In genomic region chr16:8565539-8565938, GRCm38 (mm10) we compare ENCODE assay signal across 11 mouse cellular contexts. TPM values are rescaled to one million over a fixed set of nuclear protein-coding genes. Genes with fewer than 3 reads are reported as not detected.
DNase-seq lines count a peak whose midpoint lies in the region; ATAC-seq lines count a peak whose summit lies in the region.
"Had no signal": no experiment of that assay in that cellular context is flagged by ENCODE, and none has a peak within 500 bp of the region (broad histone marks: within the 10 kb centered on the region; RNA-seq: fewer than 3 reads in every experiment).

No protein-coding gene starts in this region.

- peak; percentile 44 for DNase-seq in heart, adult 11 months
- no peak for DNase-seq in hindbrain, embryonic 14.5 days (ENCODE audit: low spot score)
- no peak for DNase-seq in spleen, adult 12 weeks (ENCODE audit: low spot score)
- DNase-seq in embryo, embryonic 10 days (ENCODE audit: low spot score): no peak
- DNase-seq in layer of hippocampus, adult 9-11 months: no peak
- DNase-seq: right cerebral cortex, postnatal 25 days; thymus, postnatal 4 days had no signal

- H3K9ac ChIP-seq in heart, embryonic 12.5 days: no peak overlapping the region
- H3K9ac ChIP-seq in forebrain, embryonic 12.5 days: no peak overlapping the region
- no peak overlapping the region for H3K9ac ChIP-seq in hindbrain, embryonic 14.5 days
- no peak overlapping the region for H3K9ac ChIP-seq in midbrain, embryonic 15.5 days
- H3K9ac ChIP-seq: lung, embryonic 15.5 days had no signal

- peaks cover 30% of the 10 kb centered on the region for H3K4me1 ChIP-seq in heart, embryonic 12.5 days (replicated peaks)
- H3K4me1 ChIP-seq in forebrain, embryonic 12.5 days: peaks cover 22% of the 10 kb centered on the region
- peaks cover 6% of the 10 kb centered on the region for H3K4me1 ChIP-seq in hindbrain, embryonic 14.5 days (replicated peaks; ENCODE audit: control insufficient read depth, insufficient read depth, low read length)
- peaks cover 20% of the 10 kb centered on the region for H3K4me1 ChIP-seq in midbrain, embryonic 15.5 days
- H3K4me1 ChIP-seq: lung, embryonic 15.5 days had no signal

- H3K4me3 ChIP-seq in heart, embryonic 12.5 days: no peak overlapping the region
- H3K4me3 ChIP-seq in forebrain, embryonic 12.5 days (replicated peaks): no peak overlapping the region
- H3K4me3 ChIP-seq in hindbrain, embryonic 14.5 days (replicated peaks; ENCODE audit: low read length): no peak overlapping the region
- H3K4me3 ChIP-seq in midbrain, embryonic 15.5 days: no peak overlapping the region
- H3K4me3 ChIP-seq: lung, embryonic 15.5 days had no signal

- H3K36me3 ChIP-seq in heart, embryonic 12.5 days: no peaks in the 10 kb centered on the region
- H3K36me3 ChIP-seq in forebrain, embryonic 12.5 days (replicated peaks): no peaks in the 10 kb centered on the region
- no peaks in the 10 kb centered on the region for H3K36me3 ChIP-seq in hindbrain, embryonic 14.5 days (replicated peaks; ENCODE audit: control insufficient read depth, insufficient read depth)
- H3K36me3 ChIP-seq in midbrain, embryonic 15.5 days (replicated peaks): no peaks in the 10 kb centered on the region
- H3K36me3 ChIP-seq: lung, embryonic 15.5 days had no signal

- no peaks in the 10 kb centered on the region for H3K27me3 ChIP-seq in heart, embryonic 12.5 days (replicated peaks)
- H3K27me3 ChIP-seq in forebrain, embryonic 12.5 days: no peaks in the 10 kb centered on the region
- no peaks in the 10 kb centered on the region for H3K27me3 ChIP-seq in hindbrain, embryonic 14.5 days (ENCODE audit: control insufficient read depth, insufficient read depth, low read length)
- H3K27me3 ChIP-seq in midbrain, embryonic 15.5 days (replicated peaks): no peaks in the 10 kb centered on the region
- H3K27me3 ChIP-seq: lung, embryonic 15.5 days had no signal

- no peak overlapping the region for H3K4me2 ChIP-seq in heart, embryonic 12.5 days
- H3K4me2 ChIP-seq in forebrain, embryonic 12.5 days: no peak overlapping the region
- H3K4me2 ChIP-seq in hindbrain, embryonic 14.5 days (replicated peaks): no peak overlapping the region
- H3K4me2 ChIP-seq in midbrain, embryonic 15.5 days: no peak overlapping the region
- H3K4me2 ChIP-seq: lung, embryonic 15.5 days had no signal

- WGBS in heart, embryonic 12.5 days: 83% methylated on average over 2 of the region's 2 CpGs
- 88% methylated on average over 2 of the region's 2 CpGs for WGBS in forebrain, embryonic 12.5 days
- WGBS in hindbrain, embryonic 14.5 days: 85% methylated on average over 2 of the region's 2 CpGs
- WGBS in midbrain, embryonic 15.5 days: 81% methylated on average over 2 of the region's 2 CpGs

- no peaks in the 10 kb centered on the region for H3K9me3 ChIP-seq in heart, embryonic 12.5 days (replicated peaks)
- no peaks in the 10 kb centered on the region for H3K9me3 ChIP-seq in forebrain, embryonic 12.5 days
- H3K9me3 ChIP-seq in hindbrain, embryonic 14.5 days (ENCODE audit: control insufficient read depth, low read length): no peaks in the 10 kb centered on the region
- no peaks in the 10 kb centered on the region for H3K9me3 ChIP-seq in midbrain, embryonic 15.5 days
- H3K9me3 ChIP-seq: lung, embryonic 15.5 days had no signal

- no peak overlapping the region for H3K27ac ChIP-seq in heart, embryonic 12.5 days (ENCODE audit: poor library complexity, severe bottlenecking)
- H3K27ac ChIP-seq in forebrain, embryonic 12.5 days: peak overlapping the region; percentile 83
- 0 out of 2 replicates have a peak overlapping the region, but pooled peaks have one; percentile 21 for H3K27ac ChIP-seq in hindbrain, embryonic 14.5 days
- H3K27ac ChIP-seq in midbrain, embryonic 15.5 days: peak overlapping the region; percentile 68
- H3K27ac ChIP-seq: lung, embryonic 15.5 days had no signal

- no peak for ATAC-seq in heart, embryonic 12.5 days (ENCODE audit: insufficient number of reproducible peaks, low FRiP score)
- ATAC-seq in forebrain, embryonic 12.5 days (ENCODE audit: low FRiP score): no peak
- ATAC-seq in hindbrain, embryonic 14.5 days (ENCODE audit: low FRiP score): no peak
- ATAC-seq in midbrain, embryonic 15.5 days (replicated peaks): no peak

RNA-seq across cellular contexts. Expression of gene Abat, which starts 52.3 kb away (rescaled TPM):
- polyA plus RNA-seq in heart, embryonic 12.5 days (2016; fragmentation: Nextera tagmentation; extraction: Ambion mirVana): 50.7 and 54.9 TPM in 2 replicates
- polyA plus RNA-seq in forebrain, embryonic 12.5 days (2016; fragmentation: Nextera tagmentation; extraction: Ambion mirVana): 37.9 and 49.9 TPM in 2 replicates
- 69.5 and 74.3 TPM in 2 replicates for polyA plus RNA-seq in hindbrain, embryonic 14.5 days (2014; fragmentation: Nextera tagmentation; extraction: Ambion mirVana)
- polyA plus RNA-seq in midbrain, embryonic 15.5 days (2015; fragmentation: Nextera tagmentation; extraction: Ambion mirVana): 68.6 and 69.4 TPM in 2 replicates
